Mouse (Mus musculus) adrenal gland, postnatal 10 days (tissue): ENCODE results near the gene Vwa8. TPM values are rescaled to one million over a fixed set of nuclear protein-coding genes. Genes with fewer than 3 reads are reported as not detected.
A peak's percentile ranks its signal among the peaks of the same experiment; 100 is the strongest.

Experiments used
- DNase-seq: peaks from one replicate; pipeline ENCODE4 v3.0.0; 2021; ENCODE audit warnings: mixed read lengths
- total RNA-seq, 2 experiments: library from RNA; stranded (reverse); gene quantifications; 2 replicates each; pipeline ENCODE4 v1.2.3; 2021

Gene Vwa8
- total RNA-seq, 2 experiments from 2014 or later: 180 to 193 TPM

- no peak for DNase-seq
Measured at GRCm38 (mm10) chr14:79143696-79144095, 294.8 kb downstream of the Vwa8 start.

- no peak for DNase-seq
Measured at GRCm38 (mm10) chr14:79144278-79145224, 295.7 kb downstream of the Vwa8 start.

- no peak for DNase-seq
Measured at GRCm38 (mm10) chr14:79151711-79152110, 302.9 kb downstream of the Vwa8 start.

- no peak for DNase-seq
Measured at GRCm38 (mm10) chr14:79153896-79154295, 305.0 kb downstream of the Vwa8 start.

GRCm38 (mm10) chr14:79154961-79155360 lies 306.1 kb downstream of the Vwa8 start:
- DNase-seq: no peak

GRCm38 (mm10) chr14:79156526-79157411 lies 307.9 kb downstream of the Vwa8 start:
- no peak for DNase-seq

- peak; percentile 60 for DNase-seq
Measured at GRCm38 (mm10) chr14:79157451-79158218, 308.8 kb downstream of the Vwa8 start.

- no peak for DNase-seq
Measured at GRCm38 (mm10) chr14:79158219-79158521, 309.3 kb downstream of the Vwa8 start.

- DNase-seq: no peak
Measured at GRCm38 (mm10) chr14:79158673-79159200, 309.9 kb downstream of the Vwa8 start.

GRCm38 (mm10) chr14:79159451-79159850 lies 310.6 kb downstream of the Vwa8 start:
- DNase-seq: no peak

- DNase-seq: no peak
Measured at GRCm38 (mm10) chr14:79160486-79160885, 311.6 kb downstream of the Vwa8 start.

GRCm38 (mm10) chr14:79160966-79161365 lies 312.1 kb downstream of the Vwa8 start:
- no peak for DNase-seq

- no peak for DNase-seq
Measured at GRCm38 (mm10) chr14:79161741-79162140, 312.9 kb downstream of the Vwa8 start.

GRCm38 (mm10) chr14:79162678-79163077 lies 313.8 kb downstream of the Vwa8 start:
- DNase-seq: no peak

GRCm38 (mm10) chr14:79164334-79164733 lies 315.5 kb downstream of the Vwa8 start:
- no peak for DNase-seq

- DNase-seq: no peak
Measured at GRCm38 (mm10) chr14:79164925-79165324, 316.1 kb downstream of the Vwa8 start.

GRCm38 (mm10) chr14:79174526-79174925 lies 325.7 kb downstream of the Vwa8 start:
- no peak for DNase-seq

- no peak for DNase-seq
Measured at GRCm38 (mm10) chr14:79177754-79178153, 328.9 kb downstream of the Vwa8 start.

- no peak for DNase-seq
Measured at GRCm38 (mm10) chr14:79178247-79178646, 329.4 kb downstream of the Vwa8 start.

- DNase-seq: no peak
Measured at GRCm38 (mm10) chr14:79180078-79180730, 331.4 kb downstream of the Vwa8 start.

GRCm38 (mm10) chr14:79181748-79182147 lies 332.9 kb downstream of the Vwa8 start:
- no peak for DNase-seq

GRCm38 (mm10) chr14:79182801-79183200 lies 333.9 kb downstream of the Vwa8 start:
- DNase-seq: no peak
